Mouse (Mus musculus): ENCODE data around the gene Tbx18.

The Tbx18 gene

DNA sequence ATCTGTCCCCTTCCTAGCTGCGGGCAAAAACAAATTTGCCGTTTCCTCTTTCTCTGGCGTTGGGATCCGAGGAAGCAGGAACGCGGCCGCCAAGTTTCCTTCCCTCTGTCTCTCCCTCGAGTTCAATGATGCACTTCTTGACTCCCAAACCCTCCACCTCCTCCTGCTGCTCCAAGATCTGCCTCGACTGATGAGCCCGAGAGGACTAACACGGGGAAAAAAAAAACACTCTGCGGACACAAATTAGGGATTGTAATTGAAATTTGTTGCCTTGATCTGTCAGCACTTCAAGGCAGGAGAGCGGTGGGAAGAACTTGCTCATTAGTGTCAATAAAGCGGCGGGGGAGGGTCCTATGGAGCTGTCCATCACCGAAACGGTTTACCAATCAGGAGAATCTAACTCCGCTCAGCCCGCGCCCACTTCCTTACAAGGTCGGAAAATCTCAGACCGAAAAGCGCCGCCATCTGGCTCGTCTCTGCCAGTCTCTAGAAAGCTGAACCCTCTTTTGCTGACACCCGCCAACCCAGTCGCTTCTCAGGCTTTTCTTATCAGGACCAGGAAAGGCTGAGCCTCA is at the start of gene Tbx18:
Tbx18 (minus strand) TSS at position 300 of the 575 bp plus-strand sequence.
- DNase-seq (ENCODE audit: low spot score): peak; percentile 56

DNA sequence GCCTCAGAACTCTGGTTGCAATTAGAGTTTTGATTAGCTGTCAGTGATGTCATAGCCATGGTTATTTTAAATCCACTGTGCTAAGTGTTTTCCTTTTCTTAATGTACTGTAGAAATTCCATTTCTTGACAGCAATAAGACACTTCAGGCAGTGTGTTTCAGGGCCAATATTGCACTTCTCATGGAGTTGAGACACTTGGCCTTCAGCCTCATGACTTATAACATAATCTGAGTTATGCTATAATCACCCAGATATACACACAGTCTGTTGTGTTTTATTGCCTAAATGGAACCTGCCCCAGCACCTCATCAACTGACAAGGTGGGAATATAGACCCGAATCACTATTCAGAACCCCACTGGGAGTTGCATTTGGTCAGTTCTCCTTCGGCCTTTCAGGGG is 42.9 kb upstream of the Tbx18 start:
- DNase-seq (ENCODE audit: low spot score): no peak

- no peak for DNase-seq (ENCODE audit: low spot score)
These were observed 24.6 kb upstream of the Tbx18 start for GRCm38 (mm10) chr9:87755621-87756020.

DNA sequence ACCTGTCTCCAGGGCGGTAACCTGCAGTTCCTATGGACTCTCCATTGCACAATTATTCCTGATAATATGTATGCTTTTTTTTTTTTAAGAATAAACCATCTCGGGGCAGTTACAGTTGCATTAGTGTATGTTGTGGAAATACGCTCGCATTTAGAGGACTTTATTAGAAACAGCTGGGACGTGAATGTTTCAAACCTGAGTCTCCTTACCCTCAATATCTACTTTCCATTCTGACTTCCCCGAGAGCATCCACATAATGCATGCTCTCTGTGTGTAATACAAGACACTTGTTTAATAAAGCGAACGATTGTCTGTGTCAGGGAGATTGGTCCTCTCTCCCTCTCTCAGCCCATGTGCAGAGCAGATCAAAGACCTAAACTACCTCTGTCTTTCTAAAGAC is 10.5 kb upstream of the Tbx18 start:
- no peak for DNase-seq (ENCODE audit: low spot score)

- peak; percentile 82 for DNase-seq (ENCODE audit: low spot score)
These were observed 9.6 kb upstream of the Tbx18 start for GRCm38 (mm10) chr9:87740667-87741066.

- DNase-seq (ENCODE audit: low spot score): no peak
These were observed 9.2 kb upstream of the Tbx18 start for GRCm38 (mm10) chr9:87740241-87740645.

- DNase-seq (ENCODE audit: low spot score): peak; percentile 47
These were observed 8.6 kb upstream of the Tbx18 start for GRCm38 (mm10) chr9:87739543-87740161.

GRCm38 (mm10) chr9:87738766-87739542 is 7.9 kb upstream of the Tbx18 start:
- DNase-seq (ENCODE audit: low spot score): no peak

DNA sequence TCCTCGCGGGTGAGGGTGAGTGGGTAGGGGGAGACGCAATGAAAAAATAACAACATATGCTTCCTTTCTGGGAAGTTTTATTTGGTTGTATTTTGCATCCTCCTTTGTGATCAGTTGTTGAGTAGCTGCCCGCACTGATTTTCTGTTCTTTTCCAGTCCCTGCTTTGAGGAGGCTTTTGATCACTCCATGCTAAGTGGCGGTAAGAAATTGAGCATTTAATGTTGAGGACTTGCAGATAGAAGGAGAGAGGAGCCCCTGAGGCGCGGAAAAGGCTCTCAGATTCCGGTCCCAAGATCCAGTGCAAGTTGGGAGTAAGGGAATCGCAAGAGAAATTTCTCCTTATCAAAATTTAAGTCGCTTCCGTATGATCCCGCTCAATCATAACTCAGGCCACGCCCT is 7.1 kb upstream of the Tbx18 start:
- no peak for DNase-seq (ENCODE audit: low spot score)

GRCm38 (mm10) chr9:87737271-87737670 is 6.2 kb upstream of the Tbx18 start:
- no peak for DNase-seq (ENCODE audit: low spot score)

DNA sequence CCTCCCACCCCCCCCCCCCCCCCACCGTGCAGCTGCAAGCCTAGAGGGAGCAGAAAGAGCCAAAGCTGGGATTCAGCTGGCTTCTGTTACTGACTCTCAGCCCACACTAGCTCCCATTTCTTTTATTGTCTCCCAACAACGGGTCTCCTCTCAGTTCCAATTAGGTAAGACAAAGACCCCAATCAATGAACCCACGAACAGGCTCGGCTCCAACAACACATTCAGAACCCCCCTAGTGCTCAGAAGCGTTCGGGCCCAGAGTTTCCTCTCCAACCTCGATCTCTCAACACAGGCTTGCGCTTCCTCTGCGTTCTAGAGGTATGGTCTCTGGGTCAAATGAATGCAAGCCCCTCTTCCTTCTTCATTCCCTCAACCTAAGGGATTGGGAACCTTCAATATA is 4.0 kb upstream of the Tbx18 start:
- DNase-seq (ENCODE audit: low spot score): no peak

- DNase-seq (ENCODE audit: low spot score): no peak
These were observed 3.6 kb upstream of the Tbx18 start for GRCm38 (mm10) chr9:87734631-87735030.

- no peak for DNase-seq (ENCODE audit: low spot score)
These were observed 2.7 kb upstream of the Tbx18 start for GRCm38 (mm10) chr9:87733732-87734131.

DNA sequence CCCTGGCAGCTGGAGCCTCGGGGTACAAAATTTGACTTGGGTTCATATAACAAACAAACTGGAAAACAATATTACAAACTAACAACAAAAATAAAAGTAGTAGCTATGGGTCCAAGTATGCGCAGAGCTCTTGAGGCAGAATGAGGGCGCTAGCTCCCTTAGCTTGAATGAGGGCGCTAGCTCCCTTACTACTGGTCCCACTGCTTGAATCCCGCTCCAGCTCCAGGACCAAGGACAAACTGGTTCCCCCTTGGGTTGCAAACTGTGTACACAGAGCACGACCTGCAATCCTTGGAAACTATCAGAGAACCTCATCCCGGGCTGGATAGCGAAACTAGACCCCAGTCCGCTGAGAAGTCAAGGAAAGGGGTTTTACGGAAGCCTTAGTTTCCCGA is 2.2 kb upstream of the Tbx18 start:
- DNase-seq (ENCODE audit: low spot score): no peak

- DNase-seq (ENCODE audit: low spot score): no peak
These were observed 1.6 kb upstream of the Tbx18 start for GRCm38 (mm10) chr9:87732416-87733235.

- DNase-seq (ENCODE audit: low spot score): peak; percentile 48
These were observed 644 bp downstream of the Tbx18 start for GRCm38 (mm10) chr9:87730271-87730960.

DNA sequence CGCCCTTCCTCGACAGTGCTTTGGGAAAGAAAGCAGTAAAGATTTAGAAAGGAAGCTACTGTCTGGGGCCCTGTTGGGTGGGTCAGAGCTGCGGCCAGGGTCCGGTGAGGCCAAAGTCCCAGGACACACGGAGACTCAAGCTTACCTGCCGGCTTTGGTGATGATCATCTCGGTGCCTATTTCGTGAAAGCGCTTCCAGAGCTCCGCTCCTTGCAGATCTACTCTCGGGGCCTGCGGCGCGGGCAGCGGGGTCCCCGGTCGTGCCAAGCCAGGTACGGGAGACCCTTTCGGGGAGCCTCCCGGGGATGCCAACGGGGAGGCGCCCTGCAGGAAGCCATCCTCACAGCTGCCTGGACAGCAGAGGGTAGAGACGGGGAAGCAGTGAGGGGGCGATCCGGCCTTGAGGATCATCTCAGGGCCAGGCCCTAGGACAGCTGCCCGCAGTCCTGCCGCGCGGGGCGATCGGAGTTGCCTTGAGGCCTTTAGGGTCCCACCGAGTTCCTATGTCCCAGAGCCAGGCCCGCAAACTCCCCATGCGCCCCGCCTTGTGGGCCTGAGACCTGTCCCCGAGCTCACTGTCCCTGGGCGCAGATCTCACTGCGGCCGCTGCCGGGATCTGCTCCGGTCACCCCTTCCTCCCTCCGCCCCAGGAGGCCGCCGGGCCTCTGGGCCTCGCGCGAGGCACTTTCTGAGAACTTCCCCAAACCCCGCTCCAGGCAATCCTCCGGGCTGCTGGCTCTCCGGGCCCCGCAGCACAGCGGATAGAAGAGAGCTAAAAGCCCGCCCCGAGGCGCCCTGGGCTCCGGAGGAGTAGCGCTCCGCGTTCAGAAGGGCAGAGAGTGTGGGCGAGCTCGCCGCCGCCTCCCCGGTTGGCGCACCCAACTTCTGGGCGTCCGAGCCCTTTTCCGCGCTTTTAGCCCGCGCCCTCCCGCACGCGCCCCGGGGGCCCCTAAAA is 1.5 kb downstream of the Tbx18 start:
- DNase-seq (ENCODE audit: low spot score): peak; percentile 55

DNA sequence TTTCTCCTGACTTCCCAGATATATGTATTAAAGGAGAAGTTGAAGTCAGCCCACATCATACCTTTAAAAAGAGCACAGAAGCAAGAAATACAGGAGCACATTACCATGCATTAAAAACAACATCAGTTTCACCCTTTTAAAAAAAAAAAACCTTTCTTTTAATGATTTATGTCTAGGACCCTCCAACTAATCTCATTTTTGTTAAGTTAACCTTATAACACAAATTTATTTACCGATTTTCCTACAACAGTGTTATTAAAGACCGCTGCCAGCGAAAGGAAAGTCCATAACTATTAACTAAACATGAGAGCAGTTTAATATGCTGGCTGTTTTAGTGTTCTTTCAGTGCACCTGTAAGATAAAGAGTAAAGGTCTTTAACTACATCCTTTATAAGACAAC is 3.0 kb downstream of the Tbx18 start:
- DNase-seq (ENCODE audit: low spot score): no peak

- no peak for DNase-seq (ENCODE audit: low spot score)
These were observed 3.7 kb downstream of the Tbx18 start for GRCm38 (mm10) chr9:87727155-87727953.

- DNase-seq (ENCODE audit: low spot score): no peak
These were observed 9.3 kb downstream of the Tbx18 start for GRCm38 (mm10) chr9:87721793-87722192.

Data from testis, postnatal 10 days (tissue).